Mouse (Mus musculus): ENCODE data around the gene B830017H08Rik. TPM values are rescaled to one million over a fixed set of nuclear protein-coding genes. Genes with fewer than 3 reads are reported as not detected.

The B830017H08Rik gene
- not detected in 2 replicates for total RNA-seq (2017)

DNA sequence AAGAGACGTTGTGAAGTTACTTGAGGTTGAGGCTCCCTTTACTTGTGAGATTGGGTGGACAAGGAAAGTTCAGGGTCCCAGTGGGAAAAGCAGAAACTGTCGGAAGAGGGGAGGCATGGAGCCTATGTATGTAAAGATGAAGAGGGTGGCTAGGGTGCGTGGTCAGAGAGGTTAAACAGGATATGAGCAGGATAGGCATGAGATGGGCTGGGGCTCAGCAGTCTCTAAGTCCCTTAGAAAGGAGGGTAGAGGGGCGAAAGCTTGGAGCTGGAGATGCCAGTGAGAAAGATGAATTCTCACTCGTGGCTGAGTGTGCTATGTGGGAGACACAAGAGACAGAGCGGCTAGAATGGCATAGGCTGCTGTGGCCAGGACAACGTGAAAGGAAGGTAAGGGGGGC lies at the start of gene B830017H08Rik:
TSS of gene B830017H08Rik (plus strand) at position 301 of the 400 bp plus-strand sequence.
- ATAC-seq (replicated peaks in 1 of 2; ENCODE audit: insufficient read depth in 1 of 2, low FRiP score in 2 of 2, low TSS enrichment in 1 of 2, low read depth in 1 of 2, poor library complexity in 2 of 2, severe bottlenecking in 2 of 2): no peak

DNA sequence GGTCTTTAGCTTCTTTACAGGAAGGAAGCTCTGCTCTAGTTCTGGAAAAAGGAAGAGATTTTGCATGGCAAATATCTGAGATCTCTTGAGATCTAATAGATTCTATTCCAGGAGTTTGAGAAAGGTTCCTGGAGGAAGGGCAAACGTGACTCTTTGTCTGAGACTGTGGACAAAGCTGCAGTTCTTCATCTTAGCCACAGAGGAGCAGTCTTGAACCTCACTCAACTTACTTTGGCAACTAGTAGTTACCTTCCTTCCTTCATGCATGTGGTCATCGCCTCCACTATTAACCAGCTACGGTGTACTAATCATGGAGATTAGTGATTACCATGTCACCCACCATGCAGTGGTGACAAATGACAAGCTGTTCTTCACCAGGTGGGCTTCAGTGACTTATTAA lies 47.6 kb upstream of the B830017H08Rik start:
- ATAC-seq (replicated peaks in 1 of 2; ENCODE audit: insufficient read depth in 1 of 2, low FRiP score in 2 of 2, low TSS enrichment in 1 of 2, low read depth in 1 of 2, poor library complexity in 2 of 2, severe bottlenecking in 2 of 2): no peak

DNA sequence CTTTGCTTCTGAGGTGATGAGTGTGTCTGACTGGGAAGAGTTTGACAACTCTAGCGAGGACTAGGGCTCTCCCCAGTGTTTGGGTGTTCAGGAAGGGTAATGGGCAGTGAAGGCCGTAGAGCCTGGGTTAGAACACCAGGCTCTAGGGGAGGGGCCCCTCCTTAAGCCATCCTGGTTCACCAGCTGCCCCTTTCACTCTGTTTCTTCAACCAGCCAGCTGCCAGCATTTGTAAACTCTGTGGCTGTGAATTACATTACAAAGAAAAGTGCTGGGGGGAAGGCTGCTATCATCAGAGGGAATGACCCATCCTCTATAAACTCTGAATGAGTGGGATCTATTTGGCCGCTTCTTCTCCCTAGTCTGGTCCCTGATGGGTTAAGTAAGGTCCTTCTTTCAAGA lies 40.2 kb upstream of the B830017H08Rik start:
- no peak for ATAC-seq (replicated peaks in 1 of 2; ENCODE audit: insufficient read depth in 1 of 2, low FRiP score in 2 of 2, low TSS enrichment in 1 of 2, low read depth in 1 of 2, poor library complexity in 2 of 2, severe bottlenecking in 2 of 2)

DNA sequence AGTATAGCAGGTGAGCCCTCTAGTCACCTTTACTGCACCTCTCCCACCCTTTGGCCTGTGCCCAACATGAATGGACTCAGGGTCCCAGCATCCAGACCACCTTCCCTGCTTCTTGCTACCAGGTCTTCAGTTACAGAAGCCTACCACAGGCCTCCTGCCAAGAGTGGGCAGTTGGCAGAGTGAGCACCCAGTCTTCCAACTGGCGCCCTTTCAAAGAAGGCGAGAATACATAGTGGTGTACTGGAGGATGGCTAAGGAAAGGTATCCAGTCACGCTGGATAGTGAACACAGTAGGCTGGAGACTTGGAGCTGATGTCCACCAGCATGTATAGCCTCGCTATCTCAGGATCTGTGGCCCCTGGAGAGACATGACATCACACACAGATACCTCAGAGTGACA lies 38.9 kb upstream of the B830017H08Rik start:
- ATAC-seq (replicated peaks in 1 of 2; ENCODE audit: insufficient read depth in 1 of 2, low FRiP score in 2 of 2, low TSS enrichment in 1 of 2, low read depth in 1 of 2, poor library complexity in 2 of 2, severe bottlenecking in 2 of 2): no peak

DNA sequence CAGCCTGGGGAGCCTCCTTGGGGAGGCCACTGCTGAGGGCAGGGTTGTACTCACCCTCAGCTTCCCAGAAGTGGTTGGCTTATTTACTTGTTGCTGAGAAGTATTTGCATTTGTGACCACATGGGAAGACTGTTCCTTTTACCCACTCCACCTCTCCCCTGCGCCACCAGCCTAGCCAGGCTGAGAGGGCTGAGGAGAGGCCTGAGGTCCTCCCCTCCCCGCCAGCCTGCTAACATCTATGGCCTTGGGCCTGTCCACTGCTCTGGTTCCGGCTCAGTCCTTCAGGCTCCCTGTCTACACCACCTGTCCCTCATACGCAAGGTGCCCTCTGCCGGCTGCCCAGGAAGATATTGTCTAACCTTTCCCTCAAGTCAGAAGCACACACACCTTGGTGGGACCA lies 37.3 kb upstream of the B830017H08Rik start:
- ATAC-seq (replicated peaks in 1 of 2; ENCODE audit: insufficient read depth in 1 of 2, low FRiP score in 2 of 2, low TSS enrichment in 1 of 2, low read depth in 1 of 2, poor library complexity in 2 of 2, severe bottlenecking in 2 of 2): no peak

DNA sequence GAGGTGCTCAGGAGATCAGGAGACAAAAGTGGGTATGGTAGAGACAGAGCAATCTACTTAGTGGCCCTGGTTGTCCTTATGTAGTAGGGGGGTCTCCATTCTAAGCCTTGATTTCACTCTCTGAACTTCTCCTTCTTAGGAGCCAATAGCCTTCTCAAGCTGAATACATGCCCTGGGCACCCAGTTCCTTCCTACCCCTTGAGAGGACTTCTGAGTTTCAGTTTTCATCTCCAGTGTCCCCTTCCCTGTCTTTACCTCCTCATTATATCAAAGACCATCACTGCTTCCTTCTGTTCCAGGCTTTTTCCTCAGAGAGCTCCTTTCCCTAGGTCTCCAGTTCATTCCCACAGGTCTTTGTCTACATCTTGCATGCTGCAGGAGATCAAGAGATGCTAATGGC lies 36.4 kb upstream of the B830017H08Rik start:
- no peak; a peak in 1 of 4 replicates for ATAC-seq (replicated peaks in 1 of 2; ENCODE audit: insufficient read depth in 1 of 2, low FRiP score in 2 of 2, low TSS enrichment in 1 of 2, low read depth in 1 of 2, poor library complexity in 2 of 2, severe bottlenecking in 2 of 2)

DNA sequence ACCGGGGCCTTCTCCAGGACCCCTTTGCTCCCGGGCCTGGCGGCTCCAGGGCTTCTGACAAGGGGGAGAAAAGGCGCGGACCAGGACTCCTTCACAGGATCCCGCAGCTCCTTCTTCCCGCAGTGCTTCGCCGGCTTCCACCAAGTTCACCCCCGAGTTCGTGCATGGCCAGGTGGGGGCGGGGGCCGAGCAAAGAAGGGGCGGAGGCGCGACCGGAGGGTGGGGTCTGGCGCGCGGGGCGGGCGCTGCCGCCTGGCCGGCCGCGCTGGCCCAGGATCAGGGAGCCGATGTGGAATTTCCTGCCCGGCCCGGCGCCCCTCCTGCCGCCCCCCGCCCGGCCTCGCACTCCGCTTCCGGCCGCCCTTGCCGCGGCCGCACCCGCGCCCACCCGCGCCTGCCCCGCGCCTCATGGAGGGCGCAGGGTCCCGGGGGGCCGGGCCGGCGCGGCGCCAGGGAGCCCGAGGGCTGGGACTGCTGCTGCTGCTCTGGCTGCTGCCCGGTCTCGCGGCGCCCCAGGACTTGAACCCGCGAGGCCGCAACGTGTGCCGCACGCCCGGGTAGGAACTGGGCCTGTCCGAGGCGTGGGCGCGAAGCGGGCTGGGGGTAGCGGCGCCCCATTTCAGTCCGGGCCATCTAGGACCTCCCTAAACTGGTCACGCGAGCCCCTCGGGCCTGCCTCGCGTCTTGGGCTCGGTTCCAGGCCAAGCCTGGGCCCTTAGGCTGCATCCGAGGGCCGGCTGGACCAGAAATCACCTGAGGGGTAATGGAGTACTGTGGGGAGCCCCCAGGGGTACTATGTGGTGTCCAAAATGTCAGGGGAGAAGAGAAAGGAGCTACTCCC lies 35.7 kb upstream of the B830017H08Rik start, which contains the start of gene Scarf2:
TSS of gene Scarf2 (plus strand) at position 312 of the 841 bp plus-strand sequence.
- no peak for ATAC-seq (replicated peaks in 1 of 2; ENCODE audit: insufficient read depth in 1 of 2, low FRiP score in 2 of 2, low TSS enrichment in 1 of 2, low read depth in 1 of 2, poor library complexity in 2 of 2, severe bottlenecking in 2 of 2)

DNA sequence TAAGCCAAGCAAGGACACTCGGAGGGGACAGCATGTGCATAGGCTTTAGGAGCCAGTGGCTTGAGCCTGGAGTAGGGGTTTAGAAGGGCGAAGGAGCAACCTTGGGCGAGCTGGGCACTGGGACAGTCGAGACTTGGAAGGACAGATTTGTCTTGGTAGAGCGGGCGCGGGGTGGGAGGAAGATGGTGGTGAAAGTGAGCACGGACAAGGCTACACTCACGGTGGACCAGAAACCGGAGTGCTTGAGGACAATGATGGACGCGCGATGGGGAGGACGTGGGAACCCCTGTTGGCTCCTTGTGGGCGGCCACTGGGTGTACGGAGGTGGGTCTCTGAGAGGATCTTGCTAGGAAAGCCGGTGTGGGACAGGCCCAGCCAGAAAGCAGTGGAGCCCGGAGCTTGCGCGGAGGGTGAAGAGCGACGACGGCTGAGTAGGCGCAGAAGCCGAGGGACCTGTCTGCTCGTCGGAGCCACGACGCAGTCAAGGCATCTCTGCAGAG lies 35.1 kb upstream of the B830017H08Rik start:
- no peak for ATAC-seq (replicated peaks in 1 of 2; ENCODE audit: insufficient read depth in 1 of 2, low FRiP score in 2 of 2, low TSS enrichment in 1 of 2, low read depth in 1 of 2, poor library complexity in 2 of 2, severe bottlenecking in 2 of 2)

DNA sequence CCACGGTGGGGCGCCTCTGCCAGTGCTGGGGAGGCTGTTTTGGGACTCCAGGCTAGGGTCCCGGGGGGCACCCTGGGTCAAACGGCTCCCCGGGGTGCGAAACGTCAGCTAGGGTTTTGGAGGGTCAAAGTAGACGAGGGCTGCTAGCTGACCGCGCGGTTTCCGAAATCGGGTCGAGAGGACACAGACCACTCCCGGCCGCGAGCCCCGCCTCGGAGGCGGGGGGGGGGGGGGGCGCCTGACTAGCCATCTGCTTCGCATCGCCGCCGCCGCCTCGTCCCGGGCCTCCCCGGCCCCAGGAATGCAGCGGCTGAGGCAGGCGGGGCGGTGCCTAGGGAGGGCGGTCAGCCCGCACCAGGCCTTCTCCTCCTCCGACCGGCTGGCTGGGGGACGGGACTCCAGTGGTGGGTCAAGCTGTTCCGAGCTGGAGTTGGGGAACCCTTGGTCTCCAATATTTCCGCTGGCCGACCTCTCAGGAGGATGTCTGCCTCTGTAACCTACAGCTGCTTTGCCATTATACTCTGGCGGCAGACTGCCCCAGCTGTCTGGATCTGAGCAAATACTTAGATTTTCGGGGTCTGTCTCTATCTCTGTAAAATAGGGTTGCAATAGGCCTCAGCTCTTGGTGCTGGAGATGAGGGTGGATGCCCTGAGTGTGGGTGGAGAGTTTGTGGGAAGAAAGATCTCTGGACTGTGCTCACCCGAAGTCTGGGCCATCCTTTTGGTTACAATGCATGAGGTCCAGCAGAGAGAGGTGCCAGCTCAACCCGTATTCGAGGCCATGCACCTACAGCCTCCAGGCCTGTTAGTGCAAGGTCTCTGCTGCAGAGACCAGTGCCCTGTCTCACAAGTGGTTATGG lies 34.4 kb upstream of the B830017H08Rik start:
- ATAC-seq (replicated peaks in 1 of 2; ENCODE audit: insufficient read depth in 1 of 2, low FRiP score in 2 of 2, low TSS enrichment in 1 of 2, low read depth in 1 of 2, poor library complexity in 2 of 2, severe bottlenecking in 2 of 2): no peak

DNA sequence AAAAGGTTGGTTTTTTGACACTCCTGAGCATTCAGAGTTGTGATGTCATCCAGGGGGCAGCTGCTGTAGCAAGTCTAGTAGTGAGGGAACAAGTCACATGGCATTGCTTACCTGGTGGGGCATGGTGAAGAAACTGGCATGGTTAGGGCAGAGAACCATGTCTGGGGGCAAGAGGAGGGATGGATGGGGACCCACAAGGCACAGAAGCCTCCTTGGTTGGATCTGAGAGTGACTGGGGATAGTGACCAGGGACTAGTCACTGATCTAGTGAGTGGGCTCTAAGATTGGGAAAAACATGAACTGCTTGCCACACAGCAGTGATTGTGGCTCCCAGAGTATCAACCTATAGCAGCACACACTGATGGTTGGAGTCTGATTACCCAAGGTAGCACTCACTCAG lies 33.3 kb upstream of the B830017H08Rik start:
- no peak for ATAC-seq (replicated peaks in 1 of 2; ENCODE audit: insufficient read depth in 1 of 2, low FRiP score in 2 of 2, low TSS enrichment in 1 of 2, low read depth in 1 of 2, poor library complexity in 2 of 2, severe bottlenecking in 2 of 2)

DNA sequence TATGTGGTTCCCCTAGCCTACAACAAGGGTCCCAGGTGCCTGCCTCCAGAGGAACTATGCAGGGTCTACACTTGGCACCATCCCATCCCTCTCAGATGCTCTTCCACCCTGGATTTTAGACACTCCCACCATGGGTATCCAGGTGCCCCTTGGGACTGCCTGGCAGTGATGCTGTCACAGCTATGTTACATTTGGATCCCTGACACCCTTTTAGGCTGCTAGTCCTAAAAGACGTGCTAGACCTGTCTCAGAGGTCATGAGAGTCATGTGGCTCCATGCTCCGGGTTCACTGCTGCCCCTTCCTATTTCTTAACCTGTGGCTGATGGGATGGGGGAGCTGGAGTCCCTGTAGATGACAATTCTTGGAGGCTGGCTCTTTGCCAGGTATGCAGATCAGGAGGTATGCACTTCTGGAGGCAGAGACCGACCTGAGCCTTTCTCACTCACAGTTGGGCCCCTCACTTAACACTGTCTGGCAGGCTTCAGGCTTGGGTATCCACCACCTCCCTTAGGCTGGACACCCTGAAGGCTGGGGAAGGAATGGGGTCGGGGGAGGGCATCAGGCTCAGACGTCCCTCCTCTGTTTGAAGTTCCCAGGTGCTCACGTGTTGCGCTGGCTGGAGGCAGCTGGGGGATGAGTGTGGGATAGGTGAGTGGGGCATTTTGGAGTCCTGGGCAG lies 31.0 kb upstream of the B830017H08Rik start:
- ATAC-seq (replicated peaks in 1 of 2; ENCODE audit: insufficient read depth in 1 of 2, low FRiP score in 2 of 2, low TSS enrichment in 1 of 2, low read depth in 1 of 2, poor library complexity in 2 of 2, severe bottlenecking in 2 of 2): no peak

DNA sequence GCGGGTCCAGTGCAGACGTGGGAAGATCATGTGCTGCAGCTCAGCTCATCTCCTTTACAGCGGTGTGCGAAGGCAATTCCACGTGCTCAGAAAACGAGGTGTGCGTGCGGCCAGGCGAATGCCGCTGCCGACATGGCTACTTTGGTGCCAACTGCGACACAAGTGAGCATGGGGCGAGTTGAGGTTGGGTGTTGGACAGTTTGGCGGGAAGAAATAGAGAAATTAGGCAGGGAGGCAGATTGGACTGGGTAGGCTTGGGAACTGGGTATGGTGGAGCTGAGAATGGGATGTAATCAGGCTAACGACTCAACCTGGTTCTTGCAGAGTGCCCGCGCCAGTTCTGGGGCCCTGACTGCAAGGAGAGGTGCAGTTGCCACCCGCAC lies 30.5 kb upstream of the B830017H08Rik start:
- ATAC-seq (replicated peaks in 1 of 2; ENCODE audit: insufficient read depth in 1 of 2, low FRiP score in 2 of 2, low TSS enrichment in 1 of 2, low read depth in 1 of 2, poor library complexity in 2 of 2, severe bottlenecking in 2 of 2): no peak

DNA sequence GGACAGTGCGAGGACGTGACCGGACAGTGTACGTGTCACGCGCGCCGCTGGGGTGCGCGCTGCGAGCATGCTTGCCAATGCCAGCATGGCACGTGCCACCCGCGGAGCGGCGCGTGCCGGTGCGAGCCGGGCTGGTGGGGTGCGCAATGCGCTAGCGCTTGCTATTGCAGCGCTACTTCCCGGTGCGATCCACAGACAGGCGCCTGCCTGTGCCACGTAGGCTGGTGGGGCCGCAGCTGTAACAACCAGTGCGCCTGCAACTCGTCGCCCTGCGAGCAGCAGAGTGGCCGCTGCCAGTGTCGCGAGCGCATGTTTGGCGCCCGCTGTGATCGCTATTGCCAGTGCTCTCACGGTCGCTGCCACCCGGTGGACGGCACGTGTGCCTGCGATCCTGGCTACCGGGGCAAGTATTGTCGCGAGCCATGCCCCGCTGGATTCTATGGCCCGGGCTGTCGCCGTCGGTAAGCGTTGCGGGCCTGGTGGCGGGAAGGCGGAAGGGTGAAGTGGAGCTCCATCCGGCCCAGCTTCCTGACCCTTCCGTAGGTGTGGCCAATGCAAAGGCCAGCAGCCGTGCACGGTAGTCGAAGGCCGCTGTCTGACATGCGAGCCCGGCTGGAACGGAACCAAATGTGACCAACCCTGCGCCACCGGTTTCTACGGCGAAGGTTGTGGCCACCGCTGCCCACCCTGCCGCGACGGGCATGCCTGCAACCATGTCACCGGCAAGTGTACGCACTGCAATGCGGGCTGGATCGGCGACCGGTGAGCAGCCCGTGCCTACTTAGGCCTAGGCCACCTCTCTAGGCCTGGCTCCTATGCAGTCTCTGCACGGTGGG lies 29.9 kb upstream of the B830017H08Rik start:
- 0 out of 4 replicates have a peak, but pooled peaks of 1 of the 2 experiments have one; percentile 5 for ATAC-seq (replicated peaks in 1 of 2; ENCODE audit: insufficient read depth in 1 of 2, low FRiP score in 2 of 2, low TSS enrichment in 1 of 2, low read depth in 1 of 2, poor library complexity in 2 of 2, severe bottlenecking in 2 of 2)

DNA sequence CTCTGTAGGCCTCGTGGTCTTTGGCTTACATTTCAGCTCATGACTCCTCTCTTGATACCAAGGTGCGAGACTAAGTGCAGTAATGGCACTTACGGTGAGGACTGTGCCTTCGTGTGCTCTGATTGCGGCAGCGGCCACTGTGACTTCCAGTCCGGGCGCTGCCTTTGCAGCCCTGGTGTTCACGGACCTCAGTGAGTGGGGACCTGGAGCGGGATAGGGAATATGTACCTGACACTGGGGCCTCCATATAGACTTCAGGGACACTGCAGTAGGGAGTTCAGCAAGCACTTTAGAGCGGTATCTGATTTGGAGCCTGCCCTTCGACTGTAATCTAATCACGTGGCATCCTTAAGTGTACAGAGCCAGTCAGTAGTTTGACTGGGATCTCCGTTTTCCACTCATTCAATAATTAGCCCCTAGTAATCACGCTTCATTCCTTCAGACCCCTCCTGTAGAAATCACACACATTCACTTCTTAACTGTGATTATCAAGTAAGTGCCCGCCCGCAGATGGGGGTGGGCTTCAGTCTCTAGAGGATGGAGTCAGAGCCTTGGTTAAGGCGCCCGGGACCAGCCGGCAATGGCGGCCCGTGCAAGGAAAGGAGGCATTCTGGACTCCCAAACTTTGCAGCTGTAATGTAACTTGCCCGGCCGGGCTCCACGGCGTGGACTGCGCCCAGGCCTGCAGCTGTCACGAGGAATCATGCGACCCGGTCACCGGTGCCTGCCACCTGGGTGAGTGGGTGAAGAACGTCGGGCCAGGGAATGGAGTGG lies 29.1 kb upstream of the B830017H08Rik start:
- ATAC-seq (replicated peaks in 1 of 2; ENCODE audit: insufficient read depth in 1 of 2, low FRiP score in 2 of 2, low TSS enrichment in 1 of 2, low read depth in 1 of 2, poor library complexity in 2 of 2, severe bottlenecking in 2 of 2): no peak

DNA sequence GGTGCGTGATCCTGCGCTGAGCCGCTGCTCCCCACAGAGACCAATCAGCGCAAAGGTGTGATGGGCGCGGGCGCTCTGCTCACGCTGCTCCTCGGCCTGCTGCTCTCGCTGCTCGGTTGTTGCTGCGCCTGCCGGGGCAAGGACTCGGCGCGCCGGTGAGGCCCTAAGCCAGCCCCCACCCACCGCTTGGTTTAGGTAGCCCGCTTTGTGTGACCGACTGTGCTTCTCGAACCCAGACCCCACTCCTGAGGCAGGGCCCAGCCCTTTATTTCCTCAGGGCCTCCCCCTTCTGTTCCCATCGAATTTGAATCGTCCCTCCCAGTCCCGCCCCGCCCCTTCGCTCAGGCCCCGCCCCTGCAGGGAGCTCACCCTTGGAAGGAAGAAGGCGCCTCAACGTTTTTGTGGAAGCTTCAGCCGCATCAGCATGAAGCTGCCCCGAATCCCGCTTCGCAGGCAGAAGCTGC lies 28.4 kb upstream of the B830017H08Rik start:
- no peak for ATAC-seq (replicated peaks in 1 of 2; ENCODE audit: insufficient read depth in 1 of 2, low FRiP score in 2 of 2, low TSS enrichment in 1 of 2, low read depth in 1 of 2, poor library complexity in 2 of 2, severe bottlenecking in 2 of 2)

DNA sequence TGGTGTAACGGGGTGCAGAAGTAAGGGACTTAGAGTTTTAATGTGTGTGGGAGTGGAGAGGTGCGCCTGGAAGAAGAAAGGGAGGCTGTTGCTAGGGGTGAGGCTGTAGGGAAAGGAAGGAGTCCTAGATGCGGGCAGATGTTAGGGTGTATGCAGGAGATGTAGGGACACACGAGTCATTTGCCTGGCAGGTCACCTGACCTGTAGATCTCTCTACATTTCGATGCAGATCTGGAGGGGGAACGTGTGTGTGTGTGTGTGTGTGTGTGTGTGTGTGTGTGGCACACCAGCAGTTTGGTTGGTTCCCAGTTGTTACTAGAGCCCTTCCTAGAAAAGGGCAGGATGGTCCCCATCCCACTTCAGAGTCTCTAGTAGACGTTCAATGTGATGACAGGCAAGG lies 27.9 kb upstream of the B830017H08Rik start:
- no peak for ATAC-seq (replicated peaks in 1 of 2; ENCODE audit: insufficient read depth in 1 of 2, low FRiP score in 2 of 2, low TSS enrichment in 1 of 2, low read depth in 1 of 2, poor library complexity in 2 of 2, severe bottlenecking in 2 of 2)
